Mouse (Mus musculus) CD4-positive, CD25-positive, alpha-beta regulatory T cell (primary cell): ENCODE measurements around the gene Tgfb3. TPM values are rescaled to one million over a fixed set of nuclear protein-coding genes. Genes with fewer than 3 reads are reported as not detected.

Experiments
- polyA plus RNA-seq: library from polyadenylated mRNA; unstranded; fragments of 100-300 nt; shearing (Covaris generic); gene quantifications from one replicate; pipeline ENCODE4 v1.2.1, GENCODE M21; 2017

Gene Tgfb3
- polyA plus RNA-seq: 0.51 TPM

GRCm38 (mm10) chr12:86078553-86079201, at the start of gene Tgfb3:
TSS of gene Tgfb3 (minus strand) at chr12:86079041.

GRCm38 (mm10) chr12:86082481-86083012, 3.7 kb upstream of the Tgfb3 start, which contains the start of gene Ift43:
TSS of gene Ift43 (plus strand) at chr12:86082541.

Other genes with a start within 250 kb of the Tgfb3 start
- 2.2 TPM for gene Ift43, start 3.5 kb upstream of the Tgfb3 start, polyA plus RNA-seq
- 32.4 TPM for gene Gpatch2l, start 162.8 kb upstream of the Tgfb3 start, polyA plus RNA-seq